Mouse (Mus musculus) CD4-positive helper T cell, adult 2 months (primary cell): ENCODE measurements around the gene Slc25a5.
A peak's percentile ranks its signal among the peaks of the same experiment; 100 is the strongest.

ENCODE experiments used
- DNase-seq: peaks from one replicate; pipeline ENCODE4 v3.0.0-alpha.2; 2012; ENCODE audit warnings: low read depth, missing footprints, low spot score

The Slc25a5 gene

DNA sequence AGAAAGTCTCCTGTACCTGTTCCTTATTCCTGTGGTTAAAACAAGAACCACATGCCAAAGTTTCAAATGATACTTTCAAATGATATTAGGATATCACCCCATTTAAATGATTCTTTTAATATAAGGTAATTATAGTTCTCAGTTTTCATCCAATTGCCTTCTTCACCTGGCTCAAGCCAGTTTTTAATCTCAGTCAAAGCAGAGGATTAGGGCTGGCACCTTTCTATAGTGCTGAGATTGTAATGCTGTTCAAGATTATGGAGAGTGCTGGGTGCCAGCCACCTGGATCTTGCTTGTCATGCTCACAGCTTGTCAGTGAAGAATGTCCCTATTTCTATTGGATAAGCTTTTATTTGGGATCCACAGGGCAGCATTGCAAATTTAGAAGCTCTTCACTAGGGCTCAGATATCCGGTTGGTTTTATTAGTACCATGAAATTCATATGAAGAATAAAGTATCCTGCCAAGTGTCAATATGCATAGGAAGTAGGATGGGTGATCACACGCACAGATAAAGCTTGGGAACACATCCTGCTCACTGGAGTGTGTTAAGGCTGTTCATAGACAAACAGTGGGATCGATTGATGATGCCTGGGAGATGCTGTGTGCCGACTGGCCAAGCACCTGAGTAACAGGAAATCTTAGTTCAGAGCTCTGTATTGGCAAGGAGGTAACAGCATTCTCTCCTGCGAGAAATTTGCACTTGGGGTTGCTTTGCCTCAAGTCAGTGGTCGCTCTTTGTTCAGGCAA is 3.9 kb downstream of the Slc25a5 start:
- no peak for DNase-seq

DNA sequence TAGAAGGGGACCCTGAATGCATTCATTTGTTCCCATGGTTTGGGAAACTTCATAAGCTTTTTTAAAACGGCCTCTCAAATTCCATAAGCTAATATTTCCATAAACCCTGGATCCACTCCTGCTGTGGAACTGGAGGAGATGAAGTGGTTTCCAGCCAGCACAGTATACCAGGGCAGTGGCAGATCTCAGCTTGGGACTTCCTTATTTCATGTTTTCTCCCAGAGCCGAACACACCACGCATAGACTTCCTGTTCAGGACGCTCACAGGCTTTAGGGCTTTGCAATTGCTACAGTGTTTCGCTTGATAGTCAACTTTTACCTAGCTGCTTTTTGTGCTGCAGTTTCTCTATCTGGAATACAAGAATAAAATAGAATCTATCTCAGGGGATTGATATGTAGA is 7.7 kb downstream of the Slc25a5 start:
- DNase-seq = no peak

DNA sequence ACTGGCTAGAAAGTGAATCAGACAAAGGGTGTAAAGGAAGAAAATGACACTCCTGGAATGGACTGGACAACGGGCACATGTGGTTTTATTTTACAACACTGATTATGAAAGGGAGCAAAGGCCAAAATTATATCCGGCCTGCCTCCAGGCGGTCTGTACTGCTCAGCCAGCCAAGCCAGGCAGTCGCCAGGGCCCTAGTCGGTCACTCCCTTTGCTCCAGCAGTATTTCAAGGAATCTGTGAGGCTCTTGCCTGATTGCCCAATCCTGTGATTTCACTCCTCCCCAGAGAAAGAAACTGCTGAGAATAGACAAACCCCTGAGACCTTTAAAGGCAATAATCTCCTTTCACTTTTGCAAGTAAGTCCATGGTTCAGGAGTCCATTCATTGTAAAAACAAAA is 8.7 kb downstream of the Slc25a5 start:
- no peak for DNase-seq

DNA sequence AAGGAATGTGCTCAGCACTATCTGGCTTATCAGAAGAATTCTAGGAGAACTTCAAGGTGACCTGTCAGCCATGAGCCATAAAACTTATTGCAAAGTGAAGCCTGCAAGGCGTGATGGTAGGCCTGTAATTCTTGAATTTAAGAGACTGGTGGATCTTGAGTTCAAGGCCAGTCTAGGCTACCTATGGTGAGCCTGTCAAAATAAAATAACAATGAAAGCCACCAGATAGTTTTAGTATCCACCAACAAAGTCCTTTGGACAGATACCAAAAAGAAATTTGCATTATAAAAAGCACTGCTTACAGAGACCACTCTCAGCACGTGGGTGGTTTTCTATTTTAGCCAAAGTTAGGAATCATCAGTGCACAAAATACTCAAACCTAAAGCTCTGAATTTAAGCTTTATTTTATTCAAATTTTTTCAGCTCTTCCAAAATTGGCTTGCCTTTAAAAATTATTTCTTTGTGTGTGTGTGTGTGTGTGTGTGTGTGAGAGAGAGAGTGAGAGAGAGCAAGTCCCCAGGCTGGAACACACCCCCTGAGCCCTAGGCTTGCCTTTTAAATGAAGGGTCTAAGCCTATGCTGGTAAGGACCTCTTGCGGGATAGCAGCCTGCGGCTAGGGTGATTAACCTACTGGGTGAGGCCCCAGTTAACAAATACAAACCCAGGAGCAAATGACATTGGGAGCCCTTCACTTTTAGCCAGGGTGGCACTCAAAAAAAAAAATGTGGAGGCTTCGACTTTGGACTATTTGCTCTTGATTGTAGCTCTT is 10.2 kb downstream of the Slc25a5 start:
- no peak for DNase-seq

DNA sequence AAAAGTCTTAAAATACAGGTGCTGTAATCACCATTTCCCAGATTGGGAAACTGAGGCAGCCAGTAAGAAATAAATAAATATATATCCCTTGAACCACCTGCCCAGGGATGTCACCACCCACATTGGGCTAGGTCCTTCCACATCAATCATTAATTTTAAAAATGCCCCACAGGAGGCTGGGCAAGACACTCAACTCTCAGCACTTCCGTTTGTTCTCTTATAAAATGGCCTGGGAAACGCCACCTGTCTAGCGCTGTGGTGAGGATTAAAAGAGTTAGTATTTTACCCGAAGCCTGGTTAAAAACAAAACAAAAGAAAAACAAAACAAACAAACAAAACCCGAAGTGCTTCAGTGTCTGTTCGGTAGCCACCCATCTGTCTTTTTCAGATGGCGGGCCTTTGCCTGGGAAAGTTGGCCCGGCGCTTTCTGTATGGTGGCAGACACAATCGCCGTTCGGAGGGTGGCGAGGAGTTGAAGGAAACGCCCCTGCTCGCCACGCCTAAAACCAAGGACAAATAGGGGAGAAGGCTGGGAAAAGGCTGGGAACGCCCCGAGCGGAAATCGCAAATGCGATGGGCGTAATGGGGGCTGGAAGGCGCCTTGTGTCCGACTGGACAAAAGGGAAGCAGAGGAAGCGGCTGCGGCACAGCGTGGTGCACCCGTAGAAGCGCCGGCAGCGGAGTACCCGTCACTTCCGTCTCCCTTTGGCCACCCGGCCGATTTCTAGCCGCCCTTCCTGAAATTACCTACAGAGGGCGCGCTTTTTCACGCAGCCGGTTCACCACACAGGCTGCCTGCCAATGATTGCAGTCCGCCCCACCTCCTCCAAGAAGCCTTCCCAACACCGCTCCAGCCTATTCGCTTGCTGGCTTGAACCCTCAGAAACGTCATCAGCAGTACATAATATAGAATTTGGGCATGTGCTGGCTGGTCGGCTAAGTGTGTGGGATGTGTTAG is 12.2 kb downstream of the Slc25a5 start:
- DNase-seq = peak; percentile 88

DNA sequence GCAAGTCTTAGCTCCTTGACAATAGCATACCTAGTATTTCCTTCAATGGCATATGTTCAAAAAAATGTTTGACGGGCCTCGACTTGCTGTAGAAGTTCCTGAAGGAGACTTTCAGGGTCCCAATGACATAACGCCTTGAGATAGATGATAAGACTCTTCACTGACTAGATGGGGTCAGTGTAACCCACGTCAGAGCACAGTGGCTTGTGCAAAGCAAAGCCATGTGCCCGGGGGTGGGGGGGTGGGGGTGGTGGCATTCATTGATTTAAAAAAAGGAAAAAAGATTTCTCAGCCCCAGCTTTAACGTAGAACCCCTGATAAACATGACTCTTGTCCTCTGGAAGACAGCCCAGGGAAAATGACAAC is 12.8 kb downstream of the Slc25a5 start:
- DNase-seq = no peak

DNA sequence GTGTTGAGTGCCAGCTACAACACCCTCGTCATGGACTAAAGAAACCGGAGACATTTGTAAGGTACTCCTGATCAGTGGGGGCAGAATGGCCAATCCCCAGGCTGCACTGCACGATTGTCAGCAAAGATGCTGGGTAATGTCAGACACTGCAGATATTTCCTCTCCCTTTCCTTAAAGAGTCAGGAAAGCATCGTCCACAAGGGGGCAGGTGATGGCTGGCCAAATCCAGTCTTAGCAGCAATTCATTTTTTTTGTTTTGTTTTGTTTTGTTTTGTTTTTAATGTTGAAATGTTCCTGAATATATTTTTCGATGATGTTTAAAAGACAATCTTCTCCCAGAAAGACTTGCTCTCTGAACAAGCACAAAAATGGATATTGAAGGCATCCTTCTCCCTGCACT is 15.9 kb downstream of the Slc25a5 start:
- DNase-seq = peak; percentile 14

DNA sequence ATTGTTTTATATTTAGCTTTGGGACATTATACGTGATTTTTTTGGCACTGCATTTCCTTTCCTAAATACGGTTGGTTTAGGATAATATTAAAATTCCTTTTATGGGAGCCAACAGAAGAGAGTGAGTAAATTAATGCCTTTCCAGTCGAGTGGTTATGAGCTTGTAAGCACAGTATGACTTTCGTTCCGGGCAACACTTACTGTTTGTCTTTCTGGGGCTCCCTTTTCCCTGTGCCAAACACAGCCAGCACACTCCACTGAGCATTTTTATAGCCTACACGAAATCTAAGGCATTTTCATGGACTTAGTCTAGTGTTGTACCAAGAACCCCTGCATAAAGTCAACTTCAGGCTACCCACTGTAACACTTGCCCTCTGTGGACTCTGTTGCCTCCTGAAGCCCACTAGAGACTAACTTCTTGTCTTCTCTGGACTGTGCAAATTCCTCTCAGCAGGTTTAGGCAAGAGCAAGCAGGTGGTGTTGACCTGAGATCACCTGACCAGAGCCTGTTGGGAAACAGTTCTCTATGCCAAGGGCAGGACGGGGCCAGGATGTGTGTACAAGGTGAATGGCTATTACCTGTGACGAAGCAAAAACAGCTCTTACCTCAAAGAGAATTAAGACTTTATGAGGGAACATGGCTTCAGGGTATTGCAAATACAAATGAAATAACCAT is 18.8 kb downstream of the Slc25a5 start:
- DNase-seq = no peak

DNA sequence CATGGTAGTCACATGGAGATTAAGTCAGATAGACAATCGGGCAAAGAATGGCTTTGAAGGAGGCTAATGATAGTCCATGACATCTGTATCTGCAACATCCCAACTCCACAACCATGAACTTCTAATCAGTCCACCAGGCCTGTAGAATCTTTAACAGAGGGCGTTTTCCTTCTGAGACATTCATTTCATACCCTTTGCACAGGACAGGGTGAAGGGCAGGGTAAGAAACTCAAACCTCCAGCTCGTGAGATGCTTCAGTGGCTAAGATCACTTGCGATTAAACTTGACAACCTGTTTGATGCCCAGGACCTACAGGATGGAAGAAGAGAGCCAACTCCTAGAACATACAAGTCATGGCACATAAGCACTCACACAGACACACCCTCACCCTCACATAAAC is 19.6 kb downstream of the Slc25a5 start:
- no peak for DNase-seq

DNA sequence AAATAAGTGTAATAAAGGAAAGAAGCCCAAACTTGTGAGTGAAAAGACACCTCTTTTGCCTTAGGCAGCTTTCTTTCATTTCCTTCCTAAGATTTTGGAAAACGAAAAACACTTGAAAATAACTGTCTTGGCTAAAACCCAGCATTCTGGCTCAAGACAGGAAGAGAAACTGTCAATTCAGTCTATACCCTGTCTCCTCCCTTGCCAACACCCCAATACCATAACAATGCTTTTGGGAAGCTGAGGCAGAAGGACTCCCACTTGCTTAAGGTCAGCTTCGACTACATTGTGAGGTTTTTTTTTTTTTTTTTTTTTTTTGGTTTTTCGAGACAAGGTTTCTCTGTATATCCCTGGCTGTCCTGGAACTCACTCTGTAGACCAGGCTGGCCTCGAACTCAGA is 20.0 kb downstream of the Slc25a5 start:
- DNase-seq = no peak

DNA sequence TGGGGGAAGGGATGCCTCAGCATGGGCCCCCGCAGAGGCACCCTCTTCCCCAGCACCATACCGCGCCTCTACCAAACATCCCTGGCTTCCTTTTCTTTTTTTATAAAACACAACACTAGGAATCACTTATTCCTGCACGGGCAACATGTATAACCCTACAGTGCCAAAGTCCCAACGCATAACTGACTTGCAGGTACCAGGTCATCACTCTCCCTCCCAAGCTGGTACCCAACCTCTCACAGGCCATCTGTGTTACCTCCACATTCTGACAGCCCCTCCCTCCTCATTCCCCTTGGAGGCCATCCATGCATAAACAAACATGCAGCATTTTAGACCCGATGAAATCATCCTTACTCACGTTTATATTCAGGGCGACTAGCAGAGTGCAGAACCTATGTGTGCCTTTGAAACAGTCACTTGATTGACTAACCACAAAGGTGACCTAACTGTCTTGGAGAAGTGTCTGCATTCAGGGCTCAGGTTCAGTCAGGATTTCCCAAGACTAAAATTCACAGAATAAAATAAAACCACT is 21.0 kb downstream of the Slc25a5 start:
- DNase-seq = no peak

DNA sequence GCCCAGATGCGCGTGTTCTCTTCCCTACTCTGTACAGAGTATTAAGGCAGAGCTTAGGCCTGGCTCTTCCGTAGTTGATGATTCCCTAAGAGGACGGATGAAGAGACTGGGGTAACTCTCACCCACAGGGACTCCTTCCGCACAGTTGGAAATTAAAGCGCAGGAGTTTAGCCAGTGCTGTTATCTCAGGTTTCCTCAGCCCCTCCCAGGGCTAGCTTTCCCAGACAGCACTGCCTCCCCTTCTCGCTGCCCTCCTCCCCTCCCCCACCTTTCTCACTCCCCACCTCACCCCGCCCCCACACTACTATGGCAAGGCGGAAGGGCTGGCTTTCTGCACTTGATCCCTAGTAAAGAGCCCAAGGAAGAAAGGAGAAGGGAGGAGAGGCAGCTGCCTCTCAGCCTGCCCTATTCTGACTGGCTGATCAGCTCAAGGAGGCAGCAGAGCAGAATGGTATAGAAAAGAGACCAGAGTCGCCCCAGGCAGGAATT is 21.5 kb downstream of the Slc25a5 start:
- DNase-seq = no peak

DNA sequence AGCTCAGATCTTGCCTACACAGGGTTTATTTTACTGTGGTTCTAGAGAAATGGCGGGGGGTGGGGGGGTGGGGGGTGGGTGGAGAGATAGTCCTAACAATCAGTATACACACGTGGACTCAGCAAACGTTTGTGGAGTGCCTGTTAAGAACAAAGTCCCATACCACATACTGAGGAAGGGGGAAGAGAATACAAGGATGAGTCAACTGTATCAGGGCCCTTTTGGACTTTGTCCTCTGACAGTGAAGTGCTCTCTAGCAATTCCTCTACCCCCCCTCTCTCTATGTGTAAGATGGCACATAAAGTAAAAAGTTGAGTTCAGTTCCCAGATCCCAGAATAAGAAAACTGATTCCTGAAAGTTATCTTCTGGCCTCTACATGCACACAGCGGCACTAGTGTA is 24.1 kb downstream of the Slc25a5 start:
- no peak for DNase-seq

DNA sequence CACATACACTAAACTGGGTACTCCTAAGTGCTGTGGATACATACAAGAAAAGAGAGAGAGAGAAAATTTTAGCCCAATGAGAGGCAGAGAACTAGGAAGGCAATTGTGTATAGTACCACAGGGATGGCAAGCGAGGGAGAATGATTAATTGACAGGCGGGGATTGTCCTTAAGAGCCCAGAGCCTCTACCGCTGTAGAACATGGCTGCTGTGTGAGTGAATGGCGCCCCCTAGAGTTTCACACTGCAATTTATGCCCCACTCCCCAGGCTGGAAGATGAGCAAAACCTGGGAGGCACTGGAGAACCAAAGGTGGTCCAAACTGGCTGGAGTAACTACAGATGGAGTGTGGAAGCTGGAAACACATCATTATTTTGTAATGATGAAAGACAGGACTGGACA is 24.8 kb downstream of the Slc25a5 start:
- DNase-seq = peak; percentile 44

DNA sequence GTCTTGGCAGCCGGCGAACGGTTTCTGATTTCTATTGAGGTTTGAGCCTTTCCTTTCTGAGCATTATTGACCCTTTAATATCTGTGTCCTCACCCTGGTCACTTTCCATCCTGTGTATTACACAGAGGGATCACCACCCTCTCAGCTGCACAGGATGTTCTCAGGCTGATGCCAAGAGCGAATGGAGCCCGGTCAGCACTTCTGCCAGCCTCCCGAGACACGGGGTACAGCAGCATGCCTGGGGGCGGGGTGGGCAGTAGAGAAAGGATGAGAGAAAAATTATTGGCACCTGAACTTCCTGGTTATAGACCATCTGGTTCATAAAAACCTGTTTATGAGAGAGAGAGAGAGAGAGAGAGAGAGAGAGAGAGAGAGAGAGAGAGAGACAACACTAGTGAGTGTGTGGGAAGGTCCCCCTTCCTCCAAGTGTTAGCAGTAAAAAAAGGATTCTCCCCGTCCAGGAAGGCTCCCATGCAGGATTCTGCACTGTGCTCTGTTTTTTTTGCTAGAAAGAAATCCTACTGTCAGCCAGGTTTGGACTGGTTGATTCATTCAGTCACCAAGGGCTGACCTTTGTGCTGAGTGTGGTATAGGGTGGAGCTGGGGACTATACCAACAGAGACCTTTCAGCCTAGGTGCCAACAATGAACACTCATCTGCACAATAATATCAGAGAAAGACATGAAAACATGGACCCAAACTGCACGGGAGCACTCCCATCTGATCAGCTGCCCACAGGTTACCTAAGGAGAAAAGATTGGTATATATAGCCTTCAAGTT is 28.7 kb downstream of the Slc25a5 start:
- DNase-seq = no peak

DNA sequence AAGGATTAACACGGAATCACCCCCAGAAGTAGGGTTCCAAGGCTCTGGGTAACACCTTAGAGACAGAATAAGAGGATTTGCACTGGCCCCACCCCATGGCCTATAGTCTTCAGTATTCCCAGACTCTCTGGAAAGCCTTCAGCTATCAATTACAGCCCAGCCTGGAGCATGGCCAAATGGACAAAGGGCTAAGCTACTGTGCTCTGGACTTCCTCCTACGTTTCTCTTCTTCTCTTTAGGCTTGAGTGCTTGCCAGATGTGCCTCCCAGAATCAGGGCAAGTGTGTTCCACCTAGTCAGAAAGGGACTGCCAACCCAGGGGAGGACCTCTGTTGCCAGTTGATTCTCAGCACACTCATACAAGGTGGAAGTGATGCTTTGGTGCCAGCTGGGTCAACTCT is 29.6 kb downstream of the Slc25a5 start:
- DNase-seq = no peak

DNA sequence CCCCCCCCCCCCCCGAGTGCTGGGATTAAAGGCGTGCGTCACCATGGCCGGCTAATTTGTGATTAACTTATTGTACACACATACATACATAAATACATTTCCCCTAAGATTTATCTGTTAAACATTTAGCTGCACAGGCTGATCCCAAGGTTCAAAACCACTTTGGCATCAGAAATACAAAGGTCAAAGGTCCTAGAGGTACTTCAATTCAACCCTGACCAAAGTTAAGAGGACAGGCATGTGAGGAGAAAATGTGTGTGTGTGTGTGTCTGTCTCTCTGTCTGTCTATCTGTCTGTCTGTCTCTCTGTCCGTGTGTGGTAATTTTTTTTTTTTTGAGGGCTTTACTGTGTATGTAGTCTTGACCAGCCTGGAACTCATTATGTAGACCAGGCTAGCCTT is 31.4 kb downstream of the Slc25a5 start:
- no peak for DNase-seq

DNA sequence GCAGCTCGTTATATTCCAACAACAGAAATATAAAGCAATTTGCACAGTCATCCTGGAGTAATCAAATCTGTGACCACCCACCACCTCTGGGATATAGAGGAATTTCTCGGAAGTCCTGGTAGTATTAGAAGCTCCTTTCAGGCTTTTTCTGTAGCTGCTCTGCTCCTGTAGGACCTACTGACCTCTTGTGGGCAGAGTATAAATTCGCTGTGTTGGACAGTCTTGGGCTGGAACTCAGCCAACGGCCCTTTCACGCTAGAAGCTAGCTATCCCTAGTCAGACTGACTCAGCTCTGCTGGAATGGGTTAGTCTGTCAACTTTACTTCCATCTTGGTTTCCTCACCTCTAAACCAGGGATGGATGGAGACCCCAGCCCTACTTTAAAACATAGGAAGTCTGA is 34.8 kb downstream of the Slc25a5 start:
- no peak for DNase-seq

DNA sequence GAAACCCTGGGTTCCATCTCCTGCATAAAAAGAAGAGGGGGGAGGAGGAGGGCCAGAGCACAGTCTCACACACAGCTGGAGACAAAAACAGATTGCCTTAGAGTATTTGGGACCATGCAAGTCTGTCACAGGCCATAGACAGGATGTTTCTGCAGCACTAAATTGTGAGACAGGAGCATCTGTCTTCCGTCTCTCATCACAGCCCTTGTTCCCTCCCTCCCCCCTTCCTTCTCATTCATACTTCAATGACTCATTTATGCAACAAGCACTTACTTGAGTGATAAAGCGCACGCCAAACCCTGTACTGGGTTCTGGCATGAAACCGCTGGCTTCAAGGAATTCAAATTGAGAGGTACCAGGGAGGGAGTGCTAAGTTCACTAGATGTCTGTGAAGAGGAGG is 36.2 kb downstream of the Slc25a5 start:
- DNase-seq = no peak

DNA sequence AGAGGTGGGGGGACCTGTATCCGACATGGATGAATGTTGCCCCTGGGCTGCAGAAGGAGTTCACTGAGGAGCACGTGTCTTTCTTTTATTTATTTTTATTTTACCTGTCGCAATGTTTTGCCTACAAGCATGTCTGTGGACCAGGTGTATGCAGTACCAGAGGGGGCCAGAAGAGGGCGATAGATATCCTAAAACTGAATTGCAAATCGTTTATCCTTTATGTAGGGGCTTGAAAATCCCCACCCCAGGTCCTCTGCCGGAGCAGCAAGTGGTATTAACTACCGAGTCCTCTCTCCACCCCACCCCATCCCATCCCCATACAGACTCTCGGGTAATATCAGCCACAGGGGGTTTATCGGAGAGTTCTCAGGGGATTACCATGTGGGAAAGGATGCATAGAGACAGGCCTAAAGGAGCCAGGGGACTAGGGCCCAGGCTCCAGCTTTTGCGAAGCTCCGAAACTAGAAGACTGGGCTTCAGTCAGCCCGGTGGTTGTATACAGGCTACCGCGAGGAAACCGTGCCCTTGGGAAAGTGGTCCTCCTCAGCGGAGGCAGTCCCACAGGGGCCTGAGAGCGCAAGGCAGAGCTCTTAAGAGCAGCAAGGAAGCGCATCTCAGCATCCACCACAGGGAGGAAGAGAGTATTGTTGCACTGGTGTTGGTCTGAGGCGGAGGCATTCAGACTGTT is 38.1 kb downstream of the Slc25a5 start:
- DNase-seq = peak; percentile 67
